Mouse (Mus musculus) frontal cortex, postnatal 10 days (tissue): ENCODE measurements around the gene Sema5b.

Source experiments
- DNase-seq, 2 experiments: peaks; one replicate each; pipeline ENCODE4 v3.0.0; 2022; ENCODE audit warnings: low spot score in 2 of 2, mixed read lengths in 1 of 2

The Sema5b gene

DNA sequence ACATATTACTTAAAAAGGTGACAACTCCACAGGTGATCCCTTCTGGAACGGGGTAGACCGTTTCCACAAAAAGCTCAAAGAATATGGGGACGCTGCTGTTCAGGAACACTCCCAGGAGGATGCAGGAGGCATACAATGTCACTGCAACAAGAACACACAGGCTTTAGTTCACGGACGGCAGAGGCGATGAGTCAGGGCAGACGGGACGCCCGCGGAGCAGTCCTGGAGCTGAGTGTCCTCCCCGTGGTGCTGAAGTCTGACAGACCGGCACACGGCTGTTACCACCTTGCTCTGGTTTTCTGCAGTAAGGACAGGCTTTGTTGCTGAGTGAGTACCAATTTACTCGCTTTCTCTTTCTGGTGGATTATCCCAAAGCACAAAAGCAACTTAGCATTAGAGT lies 163.9 kb downstream of the Sema5b start:
- DNase-seq, result no peak

- no peak for DNase-seq
These were observed 166.1 kb downstream of the Sema5b start for GRCm38 (mm10) chr16:35707004-35707403.

DNA sequence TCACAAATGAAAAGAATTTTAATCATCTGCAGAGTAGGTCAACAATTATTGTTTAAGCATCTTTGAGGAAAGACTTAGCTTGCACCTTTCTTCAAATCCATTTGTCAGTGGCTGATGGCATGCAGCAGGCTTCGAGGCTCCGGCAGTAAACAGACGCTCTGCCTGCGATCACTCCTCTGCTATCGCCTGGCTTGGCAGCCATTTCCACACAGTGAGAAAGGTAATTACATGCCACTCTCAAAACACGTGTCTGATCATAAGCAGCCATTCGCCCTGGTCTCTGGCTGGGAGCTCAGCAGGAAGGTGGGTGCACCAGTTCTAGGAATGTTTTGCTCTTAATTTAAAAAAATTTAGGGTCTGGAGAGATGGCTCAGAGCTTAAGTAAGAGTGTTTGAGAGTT lies 170.1 kb downstream of the Sema5b start:
- DNase-seq, result no peak

DNA sequence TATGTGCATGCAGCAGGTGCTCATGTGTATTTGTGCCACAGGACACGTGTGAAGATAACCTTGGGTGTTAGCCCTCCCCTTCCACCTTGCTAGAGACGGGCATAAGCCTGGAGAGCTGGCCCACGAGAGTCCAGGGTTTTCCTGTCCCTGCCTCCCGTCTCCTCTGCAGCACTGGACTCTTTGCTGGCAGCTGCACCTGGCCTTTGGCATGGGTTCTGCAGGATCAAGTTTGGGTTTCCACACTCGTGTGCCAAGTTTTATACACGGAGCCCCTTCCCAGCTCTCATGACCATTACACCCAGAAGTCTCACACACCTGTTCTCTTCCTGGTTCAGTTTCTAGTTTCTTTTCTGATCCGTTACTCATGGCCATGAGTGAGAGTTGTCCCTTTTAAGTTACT lies 172.7 kb downstream of the Sema5b start:
- no peak for DNase-seq
